ENCODE assay signal across 8 mouse cellular contexts in the genomic region with DNA sequence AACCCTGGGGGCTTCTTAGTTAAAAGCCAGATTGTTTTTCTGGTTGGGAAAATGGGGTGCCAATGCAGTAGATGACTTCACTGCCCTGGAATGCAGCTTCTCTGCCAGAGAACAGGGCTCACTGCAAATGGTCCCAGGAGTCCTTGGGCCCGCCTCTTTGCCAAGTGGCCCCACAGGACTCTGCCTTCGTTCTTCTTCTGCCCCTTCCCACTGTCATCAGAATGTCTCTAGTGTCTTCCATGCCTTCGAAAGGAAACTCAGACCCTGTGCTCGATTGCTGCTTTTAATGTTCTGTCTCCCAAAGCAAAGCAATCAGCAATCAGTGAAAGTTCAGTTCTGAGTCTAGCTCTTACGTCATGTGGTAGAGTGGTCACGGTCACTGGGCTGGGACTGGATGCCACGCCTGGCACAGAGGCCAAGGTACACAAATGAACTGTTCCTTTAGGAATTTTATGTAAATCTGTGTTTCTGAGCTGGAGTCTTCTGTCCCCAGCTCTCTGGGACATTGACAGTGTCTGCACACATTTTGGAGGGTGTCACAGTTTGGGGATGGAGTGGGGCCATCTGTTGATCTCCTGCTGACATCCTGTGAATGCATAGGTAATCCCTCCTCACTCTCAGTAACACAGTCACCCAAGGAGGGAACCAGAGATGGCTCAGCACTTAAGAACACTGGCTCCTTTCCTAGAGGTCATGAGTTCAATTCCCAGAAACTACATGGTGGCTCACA. TPM values are rescaled to one million over a fixed set of nuclear protein-coding genes. Genes with fewer than 3 reads are reported as not detected.
DNase-seq lines count a peak whose midpoint lies in the region; ATAC-seq lines count a peak whose summit lies in the region.

No protein-coding gene starts in this region.

- H3K4me1 ChIP-seq in kidney, embryonic 14.5 days (ENCODE audit: control insufficient read depth, insufficient read depth, low read length), result peaks cover 8% of the 10 kb centered on the region; the same call in 1 of the 2 replicates

- H3K4me3 ChIP-seq in kidney, embryonic 14.5 days (ENCODE audit: low read length), result no peak overlapping the region

- DNase-seq in cerebellum, adult 18-20 months, result peak; percentile 62
- no peak for DNase-seq in cerebellum, postnatal 4 days (ENCODE audit: low spot score in 2 of 2)
- peak; percentile 75 for DNase-seq in adrenal gland, adult 8-10 months
- peak; percentile 85 to 86 for DNase-seq in heart, adult 18-20 months
- DNase-seq in skeletal muscle tissue, adult 2 months (ENCODE audit: low read depth, low spot score), result peak; percentile 59
- no peak for DNase-seq in spleen, adult 12 weeks (ENCODE audit: low spot score)
- DNase-seq in MN1 (ENCODE audit: low spot score), result no peak

- H3K36me3 ChIP-seq in kidney, embryonic 14.5 days (ENCODE audit: control insufficient read depth, insufficient read depth, low read length), result no peaks in the 10 kb centered on the region

- H3K4me2 ChIP-seq in kidney, embryonic 14.5 days (replicated peaks; ENCODE audit: low read depth, low read length), result no peak overlapping the region

- no peaks in the 10 kb centered on the region for H3K27me3 ChIP-seq in kidney, embryonic 14.5 days (ENCODE audit: control insufficient read depth, insufficient read depth, low read length)

- no peak overlapping the region for H3K9ac ChIP-seq in kidney, embryonic 14.5 days (ENCODE audit: low read depth, low read length)

- no peaks in the 10 kb centered on the region for H3K9me3 ChIP-seq in kidney, embryonic 14.5 days (ENCODE audit: control insufficient read depth, low read length)

- no peak for ATAC-seq in kidney, embryonic 14.5 days (ENCODE audit: low FRiP score, low TSS enrichment)

- WGBS in kidney, embryonic 14.5 days, result 61% methylated on average over 7 of the region's 7 CpGs

- peak overlapping the region; percentile 20; the same call in 1 of the 2 replicates for H3K27ac ChIP-seq in kidney, embryonic 14.5 days (ENCODE audit: low read depth, low read length)

RNA-seq across cellular contexts. Expression of a gene that starts 37.2 kb away (rescaled TPM):
- 100 to 1,000 TPM; 117 to 132 (median 119) TPM for total RNA-seq in adrenal gland, adult 8-10 months (2022)
- total RNA-seq in heart, adult 18-20 months (2021), result 10 to 100 TPM; 47.4 to 52.1 TPM
- polyA plus RNA-seq in kidney, embryonic 14.5 days (2014; fragmentation: Nextera tagmentation; extraction: Ambion mirVana), result 40.2 and 85.6 TPM in 2 replicates

Comparison
In these comparisons a context has a peak if more than half of its experiments do, and no peak if none do; other contexts are left out.
1. DNase-seq: peak in cerebellum, adult 18-20 months (2 of 2), adrenal gland, adult 8-10 months (single experiment), heart, adult 18-20 months (2 of 2) and skeletal muscle tissue, adult 2 months (single experiment); none in cerebellum, postnatal 4 days (0 of 2), spleen, adult 12 weeks (single experiment) and MN1 (single experiment).